Mouse (Mus musculus) hindbrain, postnatal 0 days (tissue): ENCODE data around the gene Ccdc170. TPM values are rescaled to one million over a fixed set of nuclear protein-coding genes. Genes with fewer than 3 reads are reported as not detected.

Experiments
- ATAC-seq: fragments of 200-750 bp; cut with Nextera tagmentation; 2 replicates; pipeline ENCODE4 v1.8.0; 2017; ENCODE audit warnings: mild to moderate bottlenecking, moderate TSS enrichment, moderate library complexity
- DNase-seq: peaks from one replicate; pipeline ENCODE4 v3.0.0-alpha.2; 2015; ENCODE audit warnings: low spot score
- H3K27ac ChIP-seq: fragments of 300-500 bp; sonication (generic); 2 replicates; pipeline ENCODE4 v1.5.1; 2014; ENCODE audit warnings: mild to moderate bottlenecking
- H3K27me3 ChIP-seq: fragments of 300-500 bp; sonication (generic); 2 replicates; pipeline ENCODE4 v1.6.1; 2014; ENCODE audit warnings: low read length, mixed read lengths; ENCODE audit not compliant: insufficient read depth
- H3K36me3 ChIP-seq: fragments of 300-500 bp; sonication (generic); 2 replicates; pipeline ENCODE4 v1.6.1; 2014; ENCODE audit warnings: low read length, mixed read lengths; ENCODE audit not compliant: insufficient read depth
- H3K4me1 ChIP-seq: fragments of 300-500 bp; sonication (generic); 2 replicates; pipeline ENCODE4 v1.6.1; 2014; ENCODE audit warnings: antibody characterized with exemption, low read length, mixed read lengths; ENCODE audit not compliant: insufficient read depth
- H3K4me2 ChIP-seq: fragments of 300-500 bp; sonication (generic); 2 replicates; pipeline ENCODE4 v1.6.1; 2014; ENCODE audit warnings: low read depth, mild to moderate bottlenecking, low read length, moderate library complexity, mixed read lengths
- H3K4me3 ChIP-seq: fragments of 300-500 bp; sonication (generic); 2 replicates; pipeline ENCODE4 v1.5.1; 2014; ENCODE audit warnings: low read length
- H3K9ac ChIP-seq: fragments of 300-500 bp; sonication (generic); replicated peaks from 2 replicates; pipeline ENCODE4 v1.6.1; 2014; ENCODE audit warnings: mild to moderate bottlenecking, low read length, moderate library complexity, mixed read lengths
- H3K9me3 ChIP-seq: fragments of 300-500 bp; sonication (generic); 2 replicates; pipeline ENCODE4 v1.6.1; 2016; ENCODE audit warnings: low read length, mixed read lengths
- CTCF ChIP-seq: IDR thresholded peaks from 2 replicates; pipeline ENCODE4 v1.5.1; 2016; ENCODE audit warnings: antibody characterized with exemption, control low read depth, low read depth
- WGBS: fragments of 180-500 bp; shearing (Covaris S2); extraction: QIAGEN DNeasy Blood & Tissue Kit; methylation state at CpG from one replicate; pipeline ENCODE4 v1.1.7; 2014; 5-methylcytosine and 5-hydroxymethylcytosine counted together
- polyA plus RNA-seq: library from polyadenylated mRNA; unstranded; fragments of >200 nt; fragmentation: Nextera tagmentation; extraction: Ambion mirVana; gene quantifications from 2 replicates; pipeline ENCODE4 v1.2.1, GENCODE M21; 2015
- total RNA-seq: library from RNA; depleted of rRNA; stranded (reverse); fragments of >200 nt; gene quantifications from 2 replicates; pipeline ENCODE4 v1.2.3, GENCODE M21; 2014; rRNA removed

Gene Ccdc170
- total and polyA plus RNA-seq, 2 experiments from 2014 or later: 0.36 to 0.99 TPM

GRCm38 (mm10) chr10:4602466-4602865 lies 120.2 kb downstream of the Ccdc170 start:
- TF ChIP-seq CTCF: no peak
- no peaks in the 10 kb centered on the region for H3K36me3 ChIP-seq
- no peak overlapping the region for H3K4me3 ChIP-seq
- H3K4me1 ChIP-seq: no peaks in the 10 kb centered on the region
- DNase-seq (no peak), ATAC-seq (no peak)
- H3K27ac ChIP-seq: no peak overlapping the region
- H3K9me3 ChIP-seq: no peaks in the 10 kb centered on the region
- 74% methylated on average over 4 of the region's 4 CpGs for WGBS
- H3K27me3 ChIP-seq: no peaks in the 10 kb centered on the region
- no peak overlapping the region for H3K4me2 ChIP-seq
- H3K9ac ChIP-seq: no peak overlapping the region

- no peak overlapping the region for H3K4me3 ChIP-seq
- WGBS: 81% methylated on average over 4 of the region's 4 CpGs
- ATAC-seq (no peak), DNase-seq (no peak)
- H3K27ac ChIP-seq: no peak overlapping the region
- H3K9ac ChIP-seq: no peak overlapping the region
- no peaks in the 10 kb centered on the region for H3K27me3 ChIP-seq
- no peak overlapping the region for H3K4me2 ChIP-seq
- no peaks in the 10 kb centered on the region for H3K4me1 ChIP-seq
- H3K36me3 ChIP-seq: no peaks in the 10 kb centered on the region
- no peaks in the 10 kb centered on the region for H3K9me3 ChIP-seq
- no peak for TF ChIP-seq CTCF
These were observed 122.4 kb downstream of the Ccdc170 start for GRCm38 (mm10) chr10:4604527-4605209.

GRCm38 (mm10) chr10:4610234-4610633 lies 127.9 kb downstream of the Ccdc170 start:
- no peak overlapping the region for H3K4me2 ChIP-seq
- H3K9me3 ChIP-seq: no peaks in the 10 kb centered on the region
- no peaks in the 10 kb centered on the region for H3K27me3 ChIP-seq
- no peaks in the 10 kb centered on the region for H3K4me1 ChIP-seq
- no peak for TF ChIP-seq CTCF
- H3K36me3 ChIP-seq: no peaks in the 10 kb centered on the region
- H3K4me3 ChIP-seq: no peak overlapping the region
- no peak for ATAC-seq
- H3K9ac ChIP-seq: no peak overlapping the region
- H3K27ac ChIP-seq: no peak overlapping the region
- no peak for DNase-seq
- WGBS: 85% methylated on average over 2 of the region's 2 CpGs

- Histone ChIP-seq H3K4me1 (no peaks in the 10 kb centered on the region), H3K27me3 (no peaks in the 10 kb centered on the region), H3K9me3 (no peaks in the 10 kb centered on the region), H3K36me3 (no peaks in the 10 kb centered on the region), H3K27ac (no peak within 1 kb of the TSS), H3K9ac (0 out of 2 replicates have a peak within 1 kb of the TSS, but pooled peaks have one; percentile 30), H3K4me2 (peak within 1 kb of the TSS; percentile 46), H3K4me3 (no peak within 1 kb of the TSS)
- ATAC-seq: peak; percentile 47; the same call in 1 of the 2 replicates
- 43% methylated on average over 13 of the region's 13 CpGs for WGBS
- DNase-seq: peak; percentile 51
- peak; percentile 43 for TF ChIP-seq CTCF
These were observed 129.3 kb downstream of the Ccdc170 start, which contains the start of gene Esr1 for GRCm38 (mm10) chr10:4611386-4612155. Gene Esr1, plus strand, starts transcription at chr10:4611593.

Other genes with a start within 250 kb of the Ccdc170 start
- 32.9 and 40.4 TPM in 2 replicates for gene Akap12, start 216.1 kb upstream of the Ccdc170 start, total RNA-seq
- 35.7 and 35.9 TPM in 2 replicates for gene Akap12, start 216.1 kb upstream of the Ccdc170 start, polyA plus RNA-seq
- 18.0 and 19.5 TPM in 2 replicates for gene Zbtb2, start 94.4 kb upstream of the Ccdc170 start, total RNA-seq
- 11.8 and 13.5 TPM in 2 replicates for gene Zbtb2, start 94.4 kb upstream of the Ccdc170 start, polyA plus RNA-seq
- gene Rmnd1, start 50.1 kb upstream of the Ccdc170 start, total RNA-seq: 24.7 and 56.8 TPM in 2 replicates
- 25.6 and 30.0 TPM in 2 replicates for gene Rmnd1, start 50.1 kb upstream of the Ccdc170 start, polyA plus RNA-seq
- 8.3 and 10.8 TPM in 2 replicates for gene Armt1, start 50.0 kb upstream of the Ccdc170 start, total RNA-seq
- 6.6 and 7.7 TPM in 2 replicates for gene Armt1, start 50.0 kb upstream of the Ccdc170 start, polyA plus RNA-seq
- 0.58 and 0.93 TPM in 2 replicates for gene Esr1, start 129.1 kb downstream of the Ccdc170 start, total RNA-seq
- 0.63 and 0.67 TPM in 2 replicates for gene Esr1, start 129.1 kb downstream of the Ccdc170 start, polyA plus RNA-seq